Mouse (Mus musculus): ENCODE measurements at regions not wholly inside any gene's neighbourhood (a gene's known extent, or its start where the extent isn't known, plus 50 kb on each side); places are given as distances from the start of the nearest gene placed in this dataset.

DNA sequence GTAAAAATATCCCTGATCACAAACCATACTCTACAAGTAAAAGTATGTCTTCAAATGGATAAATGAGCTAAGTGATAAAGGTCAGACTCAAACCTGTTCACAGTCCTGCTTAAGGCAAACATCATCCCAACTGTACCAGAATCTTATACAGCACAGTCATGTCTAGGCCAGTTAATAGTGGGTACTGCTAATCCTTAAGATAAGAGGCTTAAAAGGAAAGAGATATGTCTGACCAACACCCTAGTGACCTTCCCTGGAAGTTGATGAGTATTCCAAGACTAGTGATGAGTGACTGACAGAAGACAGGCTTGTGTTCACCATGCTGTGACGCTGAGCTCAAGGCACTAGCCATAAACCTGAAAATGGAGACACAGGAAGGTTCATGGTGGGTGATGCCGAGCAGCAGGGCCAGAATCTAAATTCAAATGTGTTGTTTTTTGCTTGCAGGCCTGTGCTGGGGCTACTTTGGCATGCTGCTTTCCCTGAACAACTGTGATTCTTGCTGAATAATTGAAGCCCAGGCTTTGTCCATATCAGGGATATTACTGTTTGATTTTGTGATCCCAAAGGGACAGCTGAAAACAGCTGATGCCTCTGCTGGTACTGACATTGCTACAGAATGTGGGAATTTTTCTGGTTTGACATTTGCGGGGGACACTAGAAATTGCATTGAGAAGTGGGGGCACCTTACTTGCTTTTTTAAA lies 699.9 kb downstream of the 1700064H15Rik start:
- no peak for DNase-seq (ENCODE audit: low spot score)

GRCm38 (mm10) chr3:18929105-18929492 lies 699.4 kb downstream of the 1700064H15Rik start:
- DNase-seq (ENCODE audit: low spot score): no peak

GRCm38 (mm10) chr3:18932983-18933726 lies 695.3 kb downstream of the 1700064H15Rik start:
- DNase-seq (ENCODE audit: low spot score): no peak

- DNase-seq (ENCODE audit: low spot score): no peak
Observed at GRCm38 (mm10) chr3:18934891-18935290, 693.6 kb downstream of the 1700064H15Rik start.

DNA sequence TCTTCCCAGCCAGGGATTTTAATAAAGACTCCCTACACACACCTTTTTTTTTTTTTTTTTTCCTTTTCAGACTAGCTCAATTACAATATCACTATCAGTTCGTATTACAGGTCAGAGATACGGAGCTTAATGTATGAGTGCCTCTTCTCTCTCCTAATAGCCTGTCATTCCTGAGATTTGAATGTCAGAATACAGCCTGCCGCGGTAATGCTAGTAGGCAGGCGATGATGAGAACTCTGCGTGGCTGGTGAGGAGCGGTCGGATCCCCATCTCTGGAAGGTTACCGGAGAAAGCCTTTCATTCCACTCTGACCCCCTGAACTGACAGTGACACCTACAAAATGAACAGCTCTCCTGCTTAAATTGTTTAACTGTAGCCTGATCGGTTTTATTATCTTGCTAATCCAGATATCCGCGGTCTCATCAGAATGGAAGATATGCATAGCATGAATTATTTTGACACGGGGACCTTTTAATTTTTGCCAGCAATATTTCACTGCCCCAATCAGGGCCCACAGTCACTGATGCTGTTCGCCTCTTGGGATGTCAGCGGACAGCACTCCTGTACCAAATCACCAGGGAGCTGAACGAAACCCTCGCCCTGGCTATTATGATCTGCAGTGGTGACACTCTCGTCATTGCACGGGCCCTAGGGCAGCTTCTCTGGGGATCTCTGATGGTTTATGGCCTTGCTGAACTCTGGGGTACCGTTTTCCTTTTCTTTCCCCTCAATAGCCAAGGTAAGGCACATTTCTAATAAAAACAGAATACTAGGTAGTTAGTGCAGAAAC lies 690.9 kb downstream of the 1700064H15Rik start:
- DNase-seq (ENCODE audit: low spot score): no peak

DNA sequence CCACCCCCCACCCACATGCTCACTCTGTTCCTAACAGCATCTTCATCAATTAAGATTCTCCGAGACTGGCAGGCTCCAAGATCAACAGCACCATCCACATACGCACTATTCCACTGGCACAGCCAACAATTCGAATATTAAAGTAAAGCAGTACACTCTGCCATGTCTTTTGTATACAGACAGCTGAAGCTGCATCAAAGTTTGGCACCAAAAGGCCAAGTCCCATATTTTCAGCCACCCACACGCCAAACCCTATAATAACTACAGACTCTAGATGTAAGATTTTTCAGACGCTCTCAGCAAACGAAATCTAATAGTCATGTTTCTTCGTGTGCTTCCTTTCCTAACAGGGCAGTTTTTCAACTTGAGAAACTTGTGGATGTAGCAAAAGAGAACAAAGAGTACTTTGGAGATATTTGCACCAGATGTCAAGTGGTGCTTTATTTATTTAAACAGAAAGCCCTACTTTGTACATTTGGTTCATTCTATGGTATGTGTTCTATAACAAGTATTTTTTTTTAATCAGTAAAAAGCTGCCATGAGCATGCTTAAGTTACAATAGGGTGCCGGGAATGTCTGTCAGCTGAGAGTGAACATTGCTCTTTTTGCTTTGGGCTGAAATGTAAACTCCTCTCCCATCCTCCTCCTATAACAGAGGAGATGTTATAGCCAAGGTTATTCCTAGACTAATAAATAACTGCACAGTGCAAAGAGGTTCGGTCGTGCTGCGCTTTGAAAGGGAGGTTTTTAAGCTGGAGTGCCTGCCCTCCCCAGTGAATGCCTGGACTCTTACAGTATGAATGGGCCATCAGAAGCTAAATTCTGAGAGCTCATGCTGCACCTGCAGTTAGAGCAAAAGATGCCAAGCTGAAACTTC lies 686.9 kb downstream of the 1700064H15Rik start:
- DNase-seq (ENCODE audit: low spot score): no peak

- no peak for DNase-seq (ENCODE audit: low spot score)
Observed at GRCm38 (mm10) chr3:18960341-18960740, 668.1 kb downstream of the 1700064H15Rik start.

GRCm38 (mm10) chr3:18988662-18989061 lies 639.8 kb downstream of the 1700064H15Rik start:
- no peak for DNase-seq (ENCODE audit: low spot score)

- DNase-seq (ENCODE audit: low spot score): no peak
Observed at GRCm38 (mm10) chr3:18989577-18990240, 638.8 kb downstream of the 1700064H15Rik start.

DNA sequence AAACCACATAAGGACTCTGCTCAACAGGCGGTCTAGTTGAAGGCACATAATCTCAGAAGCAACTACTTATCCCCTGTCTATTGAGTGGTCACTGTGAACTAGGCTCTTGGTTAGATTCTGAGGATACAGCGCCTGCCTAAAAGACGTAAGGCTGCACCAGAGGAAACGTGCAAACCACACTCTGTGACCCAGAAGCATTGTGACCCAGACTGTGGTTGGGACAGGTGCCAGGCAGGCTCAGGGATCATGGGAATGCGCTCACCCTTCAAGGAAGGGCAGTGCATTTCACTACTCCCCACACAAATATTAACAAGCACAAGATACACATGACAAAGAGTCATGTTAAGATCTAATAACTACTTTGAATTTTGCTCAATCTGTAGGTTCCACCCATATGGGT lies 628.3 kb downstream of the 1700064H15Rik start:
- no peak for DNase-seq (ENCODE audit: low spot score)

DNA sequence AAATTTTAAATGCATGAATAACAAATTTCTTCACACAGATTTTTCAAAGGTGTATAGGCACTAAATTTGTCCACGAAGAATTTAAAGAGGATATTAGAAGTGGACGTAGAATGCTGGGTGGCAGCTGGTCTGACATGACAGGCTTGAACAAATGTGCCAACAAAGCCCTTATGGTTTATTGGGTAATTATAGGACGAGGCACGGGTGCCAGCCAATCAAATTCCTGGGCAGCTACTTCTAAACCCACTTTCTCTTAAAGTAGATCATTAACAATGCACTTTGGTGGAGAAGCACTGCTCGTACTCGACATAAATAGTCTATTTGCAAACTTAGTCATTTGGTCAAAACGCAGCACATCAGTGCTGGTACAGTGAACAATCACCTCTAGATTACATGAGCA lies 626.4 kb downstream of the 1700064H15Rik start:
- DNase-seq (ENCODE audit: low spot score): no peak

DNA sequence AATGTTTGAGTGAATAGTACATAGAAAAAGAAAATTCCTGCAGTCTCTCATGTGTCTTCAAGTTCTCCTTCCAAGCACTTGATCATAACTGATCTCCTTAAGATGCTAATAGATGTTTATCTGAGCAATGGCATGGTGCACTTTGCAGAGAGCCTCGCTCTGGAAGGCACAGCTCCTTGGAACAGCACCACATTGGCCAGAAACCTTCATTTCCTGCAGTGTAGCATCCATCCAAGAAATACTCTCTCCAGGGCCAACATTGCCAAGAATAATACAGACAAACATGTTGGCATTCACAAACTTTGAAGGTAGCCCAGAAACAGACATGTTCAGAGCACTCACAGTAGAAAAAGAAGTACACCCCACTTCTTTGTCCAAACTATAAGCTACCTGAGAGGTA lies 623.7 kb downstream of the 1700064H15Rik start:
- DNase-seq (ENCODE audit: low spot score): no peak

DNA sequence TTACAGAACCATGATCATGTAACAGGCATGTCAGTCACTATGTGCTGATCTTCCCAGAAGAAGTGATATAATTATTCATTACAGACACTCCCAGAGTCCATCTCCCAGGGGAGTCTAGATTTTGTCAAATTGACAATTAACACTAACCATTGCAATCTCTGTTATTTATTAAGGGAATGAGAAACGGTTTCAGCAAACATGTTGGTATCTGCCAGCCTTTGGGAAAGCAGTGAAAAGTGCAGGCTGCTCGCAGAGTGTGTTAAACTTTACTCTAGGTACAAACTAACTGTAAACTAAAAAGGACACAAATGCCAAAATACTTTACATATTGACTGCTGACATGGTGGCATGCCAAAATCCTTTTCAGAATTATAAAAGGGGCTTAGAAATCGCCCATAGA lies 583.9 kb downstream of the 1700064H15Rik start:
- no peak for DNase-seq (ENCODE audit: low spot score)

DNA sequence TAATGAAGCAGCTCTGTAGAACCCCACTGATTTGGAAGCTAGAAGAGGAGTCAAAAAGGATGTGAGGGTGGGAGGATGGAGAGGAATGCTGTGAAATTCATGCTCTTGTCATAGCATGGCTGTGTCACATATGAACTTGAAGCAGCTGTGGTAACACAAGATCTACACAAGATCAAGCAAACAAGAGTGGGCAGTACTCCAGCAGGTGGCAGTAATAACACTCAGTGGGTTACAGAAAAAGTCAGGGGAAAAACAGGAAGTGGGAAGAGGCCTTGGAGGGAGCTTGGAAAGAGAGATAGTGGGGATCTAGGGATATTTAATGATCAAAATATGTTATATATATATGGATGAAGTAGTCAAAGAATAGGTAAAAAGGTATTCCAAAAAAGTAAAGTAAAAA lies 582.5 kb downstream of the 1700064H15Rik start:
- DNase-seq (ENCODE audit: low spot score): no peak

DNA sequence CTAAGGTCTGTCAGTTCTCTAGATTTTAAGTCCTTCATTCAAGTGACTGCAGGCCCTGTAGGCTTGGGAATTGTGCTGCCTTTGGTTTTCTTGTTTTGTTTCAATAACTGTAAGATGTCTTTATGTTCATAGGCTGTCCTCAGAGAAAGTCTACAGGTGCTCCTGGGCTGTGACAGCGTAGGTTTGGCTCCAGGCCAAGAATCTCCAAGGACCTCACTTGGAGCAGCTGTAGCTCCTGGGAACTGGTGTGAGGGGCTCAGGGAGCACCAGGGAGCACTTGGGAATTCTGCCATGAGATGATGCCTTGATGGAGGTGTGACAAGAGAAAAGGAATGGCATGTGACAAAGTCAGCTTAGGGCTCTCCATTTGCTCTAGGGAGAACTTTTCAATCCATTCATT lies 581.9 kb downstream of the 1700064H15Rik start:
- DNase-seq (ENCODE audit: low spot score): no peak

- no peak for DNase-seq (ENCODE audit: low spot score)
Observed at GRCm38 (mm10) chr3:19055961-19056360, 572.5 kb downstream of the 1700064H15Rik start.

GRCm38 (mm10) chr3:19056623-19057022 lies 571.9 kb downstream of the 1700064H15Rik start:
- DNase-seq (ENCODE audit: low spot score): no peak

GRCm38 (mm10) chr3:19059906-19060870 lies 568.3 kb downstream of the 1700064H15Rik start:
- DNase-seq (ENCODE audit: low spot score): no peak

GRCm38 (mm10) chr3:19061488-19062248 lies 566.8 kb downstream of the 1700064H15Rik start:
- DNase-seq (ENCODE audit: low spot score): no peak
